Mouse (Mus musculus) CH12.LX (cell line): ENCODE results near the gene Zc3hav1.
A peak's percentile ranks its signal among the peaks of the same experiment; 100 is the strongest.

Source experiments
- CTCF ChIP-seq, 2 experiments: IDR thresholded peaks in 1 of 2; conservative IDR thresholded peaks in 1 of 2; 2 replicates each; pipeline ENCODE4 v1.5.1; 2011 to 2012; ENCODE audit warnings: low read depth in 2 of 2, low read length in 2 of 2, improper control_type of control experiment in 1 of 2, inconsistent platforms in 1 of 2, mild to moderate bottlenecking in 1 of 2, moderate library complexity in 1 of 2
- ELF1 ChIP-seq: IDR thresholded peaks from 2 replicates; pipeline ENCODE4 v1.6.1; 2014; ENCODE audit warnings: low read depth, mild to moderate bottlenecking, inconsistent platforms, low read length, improper control_type of control experiment
- EP300 ChIP-seq: IDR thresholded peaks from 2 replicates; pipeline ENCODE4 v1.6.1; 2011; ENCODE audit warnings: low read length, improper control_type of control experiment
- HCFC1 ChIP-seq: IDR thresholded peaks from 2 replicates; pipeline ENCODE4 v1.6.1; 2012; ENCODE audit warnings: low read depth, mild to moderate bottlenecking, inconsistent platforms, low read length, improper control_type of control experiment
- KAT2A ChIP-seq: IDR thresholded peaks from 2 replicates; pipeline ENCODE4 v1.6.1; 2012; ENCODE audit warnings: low read length, improper control_type of control experiment, inconsistent platforms; ENCODE audit not compliant: insufficient replicate concordance
- MAZ ChIP-seq: IDR thresholded peaks from 2 replicates; pipeline ENCODE4 v1.6.1; 2012; ENCODE audit warnings: low read depth, mild to moderate bottlenecking, inconsistent platforms, low read length, improper control_type of control experiment, moderate library complexity
- RCOR1 ChIP-seq: conservative IDR thresholded peaks from 2 replicates; pipeline ENCODE4 v1.6.1; 2012; ENCODE audit warnings: low read depth, mild to moderate bottlenecking, inconsistent platforms, low read length, improper control_type of control experiment
- ZC3H11A ChIP-seq: IDR thresholded peaks from 2 replicates; pipeline ENCODE4 v1.6.1; 2012; ENCODE audit warnings: low read depth, mild to moderate bottlenecking, inconsistent platforms, low read length, improper control_type of control experiment
- ZKSCAN1 ChIP-seq: IDR thresholded peaks from 2 replicates; pipeline ENCODE4 v1.6.1; 2012; ENCODE audit warnings: low read depth, inconsistent platforms, low read length, improper control_type of control experiment, borderline replicate concordance
- ZMIZ1 ChIP-seq: IDR thresholded peaks from 2 replicates; pipeline ENCODE4 v1.6.1; 2012; ENCODE audit warnings: low read depth, mild to moderate bottlenecking, inconsistent platforms, low read length, improper control_type of control experiment
- ZNF384 ChIP-seq: IDR thresholded peaks from 2 replicates; pipeline ENCODE4 v1.6.1; 2012; ENCODE audit warnings: low read depth, low read length, improper control_type of control experiment, inconsistent platforms

GRCm38 (mm10) chr6:38353811-38354722 lies at the start of gene Zc3hav1:
- TF ChIP-seq ZKSCAN1 (no peak), ZC3H11A (no peak), CTCF (conservative IDR thresholded peaks at IDR 0.05 in 1 of 2, IDR thresholded peaks at IDR 0.05 in 1 of 2; ENCODE audit: low read depth in 2 of 2, low read length in 2 of 2) (no peak), ZMIZ1 (peak; percentile 95), ELF1 (peak; percentile 84), RCOR1 (no peak; the same call in 1 of the 2 replicates), KAT2A (no peak), HCFC1 (peak; percentile 57), ZNF384 (no peak), MAZ (peak; percentile 56; the same call in 1 of the 2 replicates), EP300 (no peak)
